Comparison of ENCODE assay signal across 9 mouse cellular contexts in the genomic region with DNA sequence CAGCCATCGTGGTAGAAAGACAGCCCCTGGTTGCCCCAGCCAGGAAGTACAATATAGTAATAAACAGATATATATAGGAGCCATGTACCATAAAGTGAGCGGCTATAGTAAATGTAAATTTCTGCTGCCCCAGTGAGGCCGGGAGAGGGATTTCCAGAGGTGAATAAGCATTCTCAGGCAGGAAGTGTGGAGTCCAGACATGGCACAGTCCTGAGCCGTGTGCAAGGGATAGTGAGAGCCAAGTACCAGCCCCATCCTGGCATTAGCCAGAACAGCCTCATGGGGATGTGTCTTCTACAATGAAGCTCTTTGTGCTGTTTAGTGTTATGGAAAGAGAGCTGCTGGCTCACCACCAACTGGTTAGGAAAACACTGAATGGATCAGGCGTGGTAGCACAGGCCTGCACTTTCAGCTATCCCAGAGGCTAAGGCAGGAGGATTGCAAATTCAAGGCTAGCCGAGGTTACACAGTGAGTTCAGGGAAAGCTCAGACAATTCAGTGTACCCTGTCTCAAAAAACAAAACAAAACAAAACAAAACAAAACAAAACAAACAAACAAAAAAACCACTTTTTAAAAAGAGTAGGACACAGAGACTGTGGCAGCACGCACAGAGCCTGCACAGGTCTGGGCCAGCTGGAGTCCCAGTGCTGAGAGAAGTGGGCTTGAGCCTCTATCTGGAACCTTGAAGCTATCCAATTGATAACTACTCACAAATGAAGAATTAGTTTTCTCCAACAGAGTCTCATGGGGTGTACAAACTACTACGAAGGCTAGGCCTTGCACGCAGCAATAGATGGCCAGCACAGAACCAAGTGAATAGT. TPM values are rescaled to one million over a fixed set of nuclear protein-coding genes. Genes with fewer than 3 reads are reported as not detected.
A peak's percentile ranks its signal among the peaks of the same experiment; 100 is the strongest.
DNase-seq lines count a peak whose midpoint lies in the region; ATAC-seq and TF ChIP-seq lines count a peak whose summit lies in the region.
"Had no signal": no experiment of that assay in that cellular context is flagged by ENCODE, and none has a peak within 500 bp of the region (broad histone marks: within the 10 kb centered on the region; RNA-seq: fewer than 3 reads in every experiment).

No protein-coding gene starts in this region.

- 0 out of 2 replicates have a peak, but pooled peaks cover 2% of the 10 kb centered on the region for H3K36me3 ChIP-seq in forebrain, embryonic 14.5 days (ENCODE audit: control insufficient read depth, insufficient read depth, low read length)
- no peaks in the 10 kb centered on the region for H3K36me3 ChIP-seq in forebrain, embryonic 11.5 days (ENCODE audit: control insufficient read depth, insufficient read depth, low read length)
- H3K36me3 ChIP-seq in hindbrain, embryonic 15.5 days = no peaks in the 10 kb centered on the region
- H3K36me3 ChIP-seq in limb, embryonic 14.5 days (ENCODE audit: control insufficient read depth, insufficient read depth, low read length) = peaks cover 6% of the 10 kb centered on the region; the same call in 1 of the 2 replicates
- H3K36me3 ChIP-seq in kidney, embryonic 15.5 days = no peaks in the 10 kb centered on the region

- no peak overlapping the region for H3K4me3 ChIP-seq in forebrain, embryonic 14.5 days (ENCODE audit: low read depth, low read length)
- H3K4me3 ChIP-seq in forebrain, embryonic 11.5 days (ENCODE audit: low read depth, low read length) = no peak overlapping the region
- no peak overlapping the region for H3K4me3 ChIP-seq in hindbrain, embryonic 15.5 days
- no peak overlapping the region for H3K4me3 ChIP-seq in limb, embryonic 14.5 days (replicated peaks; ENCODE audit: low read length)
- no peak overlapping the region for H3K4me3 ChIP-seq in kidney, embryonic 15.5 days (replicated peaks)

- peak overlapping the region; percentile 50; the same call in 1 of the 2 replicates for H3K27ac ChIP-seq in forebrain, embryonic 14.5 days (ENCODE audit: low read depth, low read length)
- H3K27ac ChIP-seq in forebrain, embryonic 11.5 days (ENCODE audit: low read depth, low read length) = no peak overlapping the region
- peak overlapping the region; percentile 61 for H3K27ac ChIP-seq in hindbrain, embryonic 15.5 days (replicated peaks)
- peak overlapping the region; percentile 5; the same call in 1 of the 2 replicates for H3K27ac ChIP-seq in limb, embryonic 14.5 days (replicated peaks; ENCODE audit: low read depth, low read length)
- H3K27ac ChIP-seq in kidney, embryonic 15.5 days = no peak overlapping the region

- no peaks in the 10 kb centered on the region for H3K9me3 ChIP-seq in forebrain, embryonic 14.5 days (replicated peaks; ENCODE audit: control insufficient read depth, low read length)
- H3K9me3 ChIP-seq in forebrain, embryonic 11.5 days (ENCODE audit: control insufficient read depth, low read length) = no peaks in the 10 kb centered on the region
- no peaks in the 10 kb centered on the region for H3K9me3 ChIP-seq in hindbrain, embryonic 15.5 days
- H3K9me3 ChIP-seq in limb, embryonic 14.5 days (ENCODE audit: control insufficient read depth, low read length) = no peaks in the 10 kb centered on the region
- no peaks in the 10 kb centered on the region for H3K9me3 ChIP-seq in kidney, embryonic 15.5 days (replicated peaks)

- no peaks in the 10 kb centered on the region for H3K27me3 ChIP-seq in forebrain, embryonic 14.5 days (replicated peaks; ENCODE audit: control insufficient read depth, insufficient read depth, low read length)
- H3K27me3 ChIP-seq in forebrain, embryonic 11.5 days (ENCODE audit: control insufficient read depth, insufficient read depth, low read length) = no peaks in the 10 kb centered on the region
- H3K27me3 ChIP-seq in hindbrain, embryonic 15.5 days = no peaks in the 10 kb centered on the region
- H3K27me3 ChIP-seq in limb, embryonic 14.5 days (ENCODE audit: control insufficient read depth, insufficient read depth, low read length) = no peaks in the 10 kb centered on the region
- H3K27me3 ChIP-seq in kidney, embryonic 15.5 days = no peaks in the 10 kb centered on the region

- peak; percentile 87 for DNase-seq in forebrain, embryonic 14.5 days (ENCODE audit: low spot score)
- DNase-seq in forebrain, embryonic 11.5 days (ENCODE audit: low spot score) = no peak
- DNase-seq in cerebellum, postnatal 10 days = peak; percentile 74 to 81
- DNase-seq in limb, embryonic 14.5 days (ENCODE audit: low spot score) = peak; percentile 61
- DNase-seq in embryo, embryonic 10 days (ENCODE audit: low spot score) = no peak
- DNase-seq in embryo, embryonic 10.5 days (ENCODE audit: low spot score) = no peak

- ATAC-seq in forebrain, embryonic 14.5 days = peak; percentile 96
- no peak for ATAC-seq in forebrain, embryonic 11.5 days (replicated peaks; ENCODE audit: low FRiP score)
- ATAC-seq in hindbrain, embryonic 15.5 days (ENCODE audit: low FRiP score, low read depth) = peak; percentile 96
- peak; percentile 67 for ATAC-seq in limb, embryonic 14.5 days (ENCODE audit: low FRiP score, low read depth)
- ATAC-seq in kidney, embryonic 15.5 days (replicated peaks; ENCODE audit: low FRiP score) = no peak

- H3K4me2 ChIP-seq in forebrain, embryonic 14.5 days (ENCODE audit: low read length) = no peak overlapping the region
- no peak overlapping the region for H3K4me2 ChIP-seq in forebrain, embryonic 11.5 days (ENCODE audit: low read depth, low read length, severe bottlenecking)
- H3K4me2 ChIP-seq in hindbrain, embryonic 15.5 days = no peak overlapping the region
- no peak overlapping the region for H3K4me2 ChIP-seq in limb, embryonic 14.5 days (replicated peaks; ENCODE audit: low read depth, low read length, severe bottlenecking)
- no peak overlapping the region for H3K4me2 ChIP-seq in kidney, embryonic 15.5 days

- peaks cover 3% of the 10 kb centered on the region; the same call in 1 of the 2 replicates for H3K4me1 ChIP-seq in forebrain, embryonic 14.5 days (ENCODE audit: control insufficient read depth, insufficient read depth, low read length)
- H3K4me1 ChIP-seq in forebrain, embryonic 11.5 days (replicated peaks; ENCODE audit: control insufficient read depth, insufficient read depth, low read length) = no peaks in the 10 kb centered on the region
- H3K4me1 ChIP-seq in hindbrain, embryonic 15.5 days (replicated peaks) = no peaks in the 10 kb centered on the region
- no peaks in the 10 kb centered on the region for H3K4me1 ChIP-seq in limb, embryonic 14.5 days (ENCODE audit: control insufficient read depth, insufficient read depth, low read length)
- no peaks in the 10 kb centered on the region for H3K4me1 ChIP-seq in kidney, embryonic 15.5 days

- WGBS in forebrain, embryonic 14.5 days = 68% methylated on average over 9 of the region's 9 CpGs
- 91% methylated on average over 9 of the region's 9 CpGs for WGBS in forebrain, embryonic 11.5 days
- WGBS in hindbrain, embryonic 15.5 days = 69% methylated on average over 9 of the region's 9 CpGs
- 70% methylated on average over 9 of the region's 9 CpGs for WGBS in limb, embryonic 14.5 days
- WGBS in kidney, embryonic 15.5 days = 84% methylated on average over 9 of the region's 9 CpGs

- no peak overlapping the region for H3K9ac ChIP-seq in forebrain, embryonic 14.5 days (ENCODE audit: low read length)
- no peak overlapping the region for H3K9ac ChIP-seq in forebrain, embryonic 11.5 days (ENCODE audit: low read length)
- no peak overlapping the region for H3K9ac ChIP-seq in hindbrain, embryonic 15.5 days
- no peak overlapping the region for H3K9ac ChIP-seq in limb, embryonic 14.5 days (ENCODE audit: low read depth, low read length, severe bottlenecking)
- H3K9ac ChIP-seq in kidney, embryonic 15.5 days = no peak overlapping the region

- TF ChIP-seq POLR2A in limb, embryonic 14.5 days (IDR thresholded peaks at IDR 0.05; ENCODE audit: borderline replicate concordance, extremely low read depth, insufficient read depth, insufficient read length) = no peak

RNA-seq across cellular contexts. Expression of a gene that starts 7.7 kb away (rescaled TPM):
- polyA plus RNA-seq in forebrain, embryonic 14.5 days (2014; fragmentation: Nextera tagmentation; extraction: Ambion mirVana) = 195 and 244 TPM in 2 replicates
- polyA plus RNA-seq in forebrain, embryonic 11.5 days (2014; fragmentation: Nextera tagmentation; extraction: Ambion mirVana) = 222 and 238 TPM in 2 replicates
- polyA plus RNA-seq in hindbrain, embryonic 15.5 days (2015; fragmentation: Nextera tagmentation; extraction: Ambion mirVana) = 248 and 252 TPM in 2 replicates
- polyA plus RNA-seq in limb, embryonic 14.5 days (2012; rRNA removed) = 135 and 154 TPM in 2 replicates
- 214 and 228 TPM in 2 replicates for polyA plus RNA-seq in limb, embryonic 14.5 days (2014; fragmentation: Nextera tagmentation; extraction: Ambion mirVana)
- 162 and 169 TPM in 2 replicates for polyA plus RNA-seq in kidney, embryonic 15.5 days (2015; fragmentation: Nextera tagmentation; extraction: Ambion mirVana)

RNA-seq across cellular contexts. Expression of a gene that starts 10.9 kb away (rescaled TPM):
- not detected in 2 replicates for polyA plus RNA-seq in forebrain, embryonic 14.5 days (2014; fragmentation: Nextera tagmentation; extraction: Ambion mirVana)
- polyA plus RNA-seq in forebrain, embryonic 11.5 days (2014; fragmentation: Nextera tagmentation; extraction: Ambion mirVana) = not detected in 2 replicates
- polyA plus RNA-seq in hindbrain, embryonic 15.5 days (2015; fragmentation: Nextera tagmentation; extraction: Ambion mirVana) = 0.13 TPM in 1 of 2 replicates, not detected in the other
- 0.06 and 0.09 TPM in 2 replicates for polyA plus RNA-seq in limb, embryonic 14.5 days (2012; rRNA removed)
- not detected in 2 replicates for polyA plus RNA-seq in limb, embryonic 14.5 days (2014; fragmentation: Nextera tagmentation; extraction: Ambion mirVana)
- 0.73 TPM in 1 of 2 replicates, not detected in the other for polyA plus RNA-seq in kidney, embryonic 15.5 days (2015; fragmentation: Nextera tagmentation; extraction: Ambion mirVana)
- polyA plus RNA-seq: embryonic facial prominence, embryonic 11.5 days had no signal

RNA-seq across cellular contexts. Expression of a gene that starts 43.7 kb away (rescaled TPM):
- 92.7 and 102 TPM in 2 replicates for polyA plus RNA-seq in forebrain, embryonic 14.5 days (2014; fragmentation: Nextera tagmentation; extraction: Ambion mirVana)
- polyA plus RNA-seq in forebrain, embryonic 11.5 days (2014; fragmentation: Nextera tagmentation; extraction: Ambion mirVana) = 42.9 and 53.5 TPM in 2 replicates
- polyA plus RNA-seq in hindbrain, embryonic 15.5 days (2015; fragmentation: Nextera tagmentation; extraction: Ambion mirVana) = 48.0 and 52.9 TPM in 2 replicates
- polyA plus RNA-seq in limb, embryonic 14.5 days (2012; rRNA removed) = 17.5 and 19.2 TPM in 2 replicates
- polyA plus RNA-seq in limb, embryonic 14.5 days (2014; fragmentation: Nextera tagmentation; extraction: Ambion mirVana) = 19.8 and 25.7 TPM in 2 replicates
- polyA plus RNA-seq in kidney, embryonic 15.5 days (2015; fragmentation: Nextera tagmentation; extraction: Ambion mirVana) = 16.6 and 21.3 TPM in 2 replicates

RNA-seq across cellular contexts. Expression of a gene that starts 55.7 kb away (rescaled TPM):
- polyA plus RNA-seq in forebrain, embryonic 14.5 days (2014; fragmentation: Nextera tagmentation; extraction: Ambion mirVana) = 13.1 and 13.3 TPM in 2 replicates
- 9.1 and 13.6 TPM in 2 replicates for polyA plus RNA-seq in forebrain, embryonic 11.5 days (2014; fragmentation: Nextera tagmentation; extraction: Ambion mirVana)
- 7.9 and 8.9 TPM in 2 replicates for polyA plus RNA-seq in hindbrain, embryonic 15.5 days (2015; fragmentation: Nextera tagmentation; extraction: Ambion mirVana)
- polyA plus RNA-seq in limb, embryonic 14.5 days (2012; rRNA removed) = 7.3 and 7.6 TPM in 2 replicates
- 9.5 and 13.0 TPM in 2 replicates for polyA plus RNA-seq in limb, embryonic 14.5 days (2014; fragmentation: Nextera tagmentation; extraction: Ambion mirVana)
- 7.5 and 8.4 TPM in 2 replicates for polyA plus RNA-seq in kidney, embryonic 15.5 days (2015; fragmentation: Nextera tagmentation; extraction: Ambion mirVana)

Comparison
In these comparisons a context has a peak if more than half of its experiments do, and no peak if none do; other contexts are left out.
1. ATAC-seq: peak in forebrain, embryonic 14.5 days (single experiment), hindbrain, embryonic 15.5 days (single experiment) and limb, embryonic 14.5 days (single experiment); none in forebrain, embryonic 11.5 days (single experiment) and kidney, embryonic 15.5 days (single experiment).
2. DNase-seq: peak in forebrain, embryonic 14.5 days (single experiment), cerebellum, postnatal 10 days (2 of 2) and limb, embryonic 14.5 days (single experiment); none in forebrain, embryonic 11.5 days (single experiment), embryo, embryonic 10 days (single experiment) and embryo, embryonic 10.5 days (single experiment).
3. H3K27ac ChIP-seq: peak in forebrain, embryonic 14.5 days (single experiment), hindbrain, embryonic 15.5 days (single experiment) and limb, embryonic 14.5 days (single experiment); none in forebrain, embryonic 11.5 days (single experiment) and kidney, embryonic 15.5 days (single experiment).